Mouse (Mus musculus): ENCODE results near the gene Ptprm.

DNA sequence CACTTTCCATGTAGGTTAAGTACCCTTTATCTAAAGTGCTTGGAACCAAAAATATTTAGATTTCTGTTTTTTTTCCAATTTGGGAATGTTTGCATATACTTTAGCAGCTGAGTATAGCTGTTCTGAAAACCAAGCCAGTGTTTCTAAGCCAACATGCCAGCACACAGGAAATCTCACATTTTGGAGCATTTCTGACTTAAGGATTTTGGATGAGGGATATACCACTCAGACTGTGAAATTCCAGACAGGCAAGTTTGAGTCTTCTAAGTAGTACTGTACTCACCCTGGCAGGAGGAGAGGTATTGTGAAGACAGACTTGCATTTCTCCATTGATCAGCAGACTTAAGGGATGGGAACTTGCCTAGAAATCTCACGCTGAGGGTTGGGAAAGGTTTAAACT lies 10.2 kb upstream of the Ptprm start:
- TF ChIP-seq CTCF (IDR thresholded peaks at IDR 0.05): no peak
- TF ChIP-seq EP300 (IDR thresholded peaks at IDR 0.05): no peak
